Mouse (Mus musculus): ENCODE measurements around the gene Bicral. TPM values are rescaled to one million over a fixed set of nuclear protein-coding genes. Genes with fewer than 3 reads are reported as not detected.

Gene Bicral
- total and polyA plus RNA-seq, 3 experiments, result 7.4 to 15.7 (median 12.3) TPM

- 95% methylated on average over 5 of the region's 5 CpGs for WGBS
- no peak overlapping the region for H3K27ac ChIP-seq
- intact Hi-C loops (cut with DNase I), result no loop called here
Measured at GRCm38 (mm10) chr17:46870204-46870798, 12.0 kb upstream of the Bicral start.

GRCm38 (mm10) chr17:46866836-46867235 lies 8.6 kb upstream of the Bicral start:
- Histone ChIP-seq H3K4me3 (no peak overlapping the region), H3K27ac (no peak overlapping the region), H3K4me1 (ENCODE audit: control insufficient read depth, insufficient read depth, low read length) (no peaks in the 10 kb centered on the region), H3K79me2 (replicated peaks; ENCODE audit: control insufficient read depth, insufficient read depth, low read length) (no peaks in the 10 kb centered on the region), H3K27me3 (ENCODE audit: control insufficient read depth, insufficient read depth, low read length) (no peaks in the 10 kb centered on the region), H3K36me3 (ENCODE audit: control insufficient read depth, insufficient read depth, low read length) (no peaks in the 10 kb centered on the region), H3K9ac (ENCODE audit: low read depth, low read length) (no peak overlapping the region)
- 84% methylated on average over 12 of the region's 12 CpGs for WGBS
- intact Hi-C loops (cut with DNase I), result no loop called here
- no peak for TF ChIP-seq POLR2A (IDR thresholded peaks at IDR 0.05; ENCODE audit: insufficient read depth, low read depth, low read length)
- TF ChIP-seq EP300 (IDR thresholded peaks at IDR 0.05; ENCODE audit: insufficient read depth, low read depth, low read length), result no peak
- no peak for TF ChIP-seq CTCF (IDR thresholded peaks at IDR 0.05)
- DNase-seq, result no peak

More at GRCm38 (mm10) chr17:46870204-46870798, 12.0 kb upstream of the Bicral start:
- H3K27me3 ChIP-seq (ENCODE audit: control insufficient read depth, insufficient read depth, low read length), result no peaks in the 10 kb centered on the region
- H3K4me1 ChIP-seq (ENCODE audit: control insufficient read depth, insufficient read depth, low read length), result peaks cover 12% of the 10 kb centered on the region
- no peak overlapping the region for H3K9ac ChIP-seq (ENCODE audit: low read depth, low read length)
- TF ChIP-seq EP300 (IDR thresholded peaks at IDR 0.05; ENCODE audit: insufficient read depth, low read depth, low read length) (no peak), POLR2A (IDR thresholded peaks at IDR 0.05; ENCODE audit: insufficient read depth, low read depth, low read length) (no peak), CTCF (IDR thresholded peaks at IDR 0.05) (no peak)
- no peak for DNase-seq
- H3K36me3 ChIP-seq (ENCODE audit: control insufficient read depth, insufficient read depth, low read length), result no peaks in the 10 kb centered on the region
- no peaks in the 10 kb centered on the region for H3K79me2 ChIP-seq (replicated peaks; ENCODE audit: control insufficient read depth, insufficient read depth, low read length)
- no peak overlapping the region for H3K4me3 ChIP-seq

DNA sequence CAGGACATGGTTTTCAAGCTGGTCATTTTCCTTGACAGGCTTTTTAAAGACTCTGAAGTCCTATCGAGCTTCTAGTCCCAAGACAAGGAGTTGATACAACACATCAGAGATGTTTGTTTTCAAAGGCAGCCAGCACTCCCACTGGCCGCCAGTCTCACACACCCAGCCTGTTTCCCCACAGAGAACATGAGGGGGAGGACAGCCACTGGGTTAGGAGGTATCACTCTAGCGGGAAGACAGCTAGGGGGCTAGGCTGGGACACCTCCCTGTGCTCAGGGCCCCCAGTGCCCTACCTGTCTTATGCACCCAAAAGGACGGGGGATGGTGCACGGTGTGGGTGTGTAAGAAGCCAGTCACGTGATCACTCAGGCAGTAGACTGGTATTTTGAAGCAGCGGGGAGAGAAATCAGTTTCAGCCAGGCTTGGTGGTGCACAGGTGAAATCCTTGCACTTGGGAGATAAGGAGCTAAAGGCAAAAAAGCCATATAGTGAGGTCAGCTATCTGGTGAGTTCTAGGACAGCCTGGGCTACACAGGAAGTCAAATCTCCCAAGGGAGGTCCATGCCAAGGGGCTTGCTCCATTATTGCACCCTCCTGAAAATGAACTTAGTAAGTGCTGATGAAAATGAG lies 6.4 kb upstream of the Bicral start:
- TF ChIP-seq POLR2A (IDR thresholded peaks at IDR 0.05; ENCODE audit: insufficient read depth, low read depth, low read length) (no peak), CTCF (IDR thresholded peaks at IDR 0.05) (no peak), EP300 (IDR thresholded peaks at IDR 0.05; ENCODE audit: insufficient read depth, low read depth, low read length) (no peak)
- intact Hi-C loops (cut with DNase I), result no loop called here
- Histone ChIP-seq H3K79me2 (replicated peaks; ENCODE audit: control insufficient read depth, insufficient read depth, low read length) (no peaks in the 10 kb centered on the region), H3K27ac (no peak overlapping the region), H3K27me3 (ENCODE audit: control insufficient read depth, insufficient read depth, low read length) (no peaks in the 10 kb centered on the region), H3K36me3 (ENCODE audit: control insufficient read depth, insufficient read depth, low read length) (no peaks in the 10 kb centered on the region), H3K9ac (ENCODE audit: low read depth, low read length) (no peak overlapping the region), H3K4me3 (no peak overlapping the region), H3K4me1 (ENCODE audit: control insufficient read depth, insufficient read depth, low read length) (no peaks in the 10 kb centered on the region)
- no peak for DNase-seq
- 74% methylated on average over 7 of the region's 7 CpGs for WGBS

- intact Hi-C loops (cut with DNase I), result no loop called here
- Histone ChIP-seq H3K4me3 (no peak overlapping the region), H3K27ac (no peak overlapping the region), H3K9ac (ENCODE audit: low read depth, low read length) (no peak overlapping the region), H3K27me3 (ENCODE audit: control insufficient read depth, insufficient read depth, low read length) (no peaks in the 10 kb centered on the region), H3K79me2 (replicated peaks; ENCODE audit: control insufficient read depth, insufficient read depth, low read length) (no peaks in the 10 kb centered on the region), H3K36me3 (ENCODE audit: control insufficient read depth, insufficient read depth, low read length) (no peaks in the 10 kb centered on the region), H3K4me1 (ENCODE audit: control insufficient read depth, insufficient read depth, low read length) (no peaks in the 10 kb centered on the region)
- no peak for DNase-seq
- WGBS, result 91% methylated on average over 4 of the region's 4 CpGs
- TF ChIP-seq EP300 (IDR thresholded peaks at IDR 0.05; ENCODE audit: insufficient read depth, low read depth, low read length) (no peak), CTCF (IDR thresholded peaks at IDR 0.05) (no peak), POLR2A (IDR thresholded peaks at IDR 0.05; ENCODE audit: insufficient read depth, low read depth, low read length) (no peak)
Measured at GRCm38 (mm10) chr17:46860120-46860519, 1.8 kb upstream of the Bicral start.

GRCm38 (mm10) chr17:46858749-46859444 lies 615 bp upstream of the Bicral start:
- peak overlapping the region; percentile 100 for H3K27ac ChIP-seq
- H3K36me3 ChIP-seq (ENCODE audit: control insufficient read depth, insufficient read depth, low read length), result peaks cover 2% of the 10 kb centered on the region; the same call in 1 of the 2 replicates

More at GRCm38 (mm10) chr17:46858749-46859444, 615 bp upstream of the Bicral start:
- Histone ChIP-seq H3K4me1 (ENCODE audit: control insufficient read depth, insufficient read depth, low read length) (peaks cover 7% of the 10 kb centered on the region), H3K79me2 (replicated peaks; ENCODE audit: control insufficient read depth, insufficient read depth, low read length) (no peaks in the 10 kb centered on the region), H3K4me3 (peak overlapping the region; percentile 86), H3K9ac (ENCODE audit: low read depth, low read length) (no peak overlapping the region), H3K27me3 (ENCODE audit: control insufficient read depth, insufficient read depth, low read length) (no peaks in the 10 kb centered on the region)
- DNase-seq, result no peak
- 25% methylated on average over 9 of the region's 9 CpGs for WGBS
- TF ChIP-seq EP300 (IDR thresholded peaks at IDR 0.05; ENCODE audit: insufficient read depth, low read depth, low read length) (no peak), CTCF (IDR thresholded peaks at IDR 0.05) (no peak)
- intact Hi-C loops (cut with DNase I), result loop anchor here (2.0 kb wide), 1 partner anchor 76 kb away; the partner anchor contains the start of gene Rpl7l1
